Mouse (Mus musculus): ENCODE data around the gene Aff3. TPM values are rescaled to one million over a fixed set of nuclear protein-coding genes. Genes with fewer than 3 reads are reported as not detected.

The Aff3 gene
- total RNA-seq, 4 experiments from 2014 or later = 1.4 to 2.4 (median 1.7) TPM

- no peak for DNase-seq (ENCODE audit: low spot score)
These were observed 167.7 kb downstream of the Aff3 start for GRCm38 (mm10) chr1:38496886-38497528.

GRCm38 (mm10) chr1:38495284-38495683, 169.5 kb downstream of the Aff3 start:
- no peak for DNase-seq (ENCODE audit: low spot score)

- no peak for DNase-seq (ENCODE audit: low spot score)
These were observed 175.0 kb downstream of the Aff3 start for GRCm38 (mm10) chr1:38489733-38490132.

- no peak for DNase-seq (ENCODE audit: low spot score)
These were observed 176.0 kb downstream of the Aff3 start for GRCm38 (mm10) chr1:38488667-38489210.

GRCm38 (mm10) chr1:38487884-38488283, 176.9 kb downstream of the Aff3 start:
- no peak for DNase-seq (ENCODE audit: low spot score)

GRCm38 (mm10) chr1:38483191-38483590, 181.6 kb downstream of the Aff3 start:
- no peak for DNase-seq (ENCODE audit: low spot score)

- DNase-seq (ENCODE audit: low spot score) = peak; percentile 37
These were observed 186.5 kb downstream of the Aff3 start for GRCm38 (mm10) chr1:38478246-38478743.

- no peak for DNase-seq (ENCODE audit: low spot score)
These were observed 193.9 kb downstream of the Aff3 start for GRCm38 (mm10) chr1:38470817-38471216.

- DNase-seq (ENCODE audit: low spot score) = no peak
These were observed 194.6 kb downstream of the Aff3 start for GRCm38 (mm10) chr1:38470166-38470565.

- no peak for DNase-seq (ENCODE audit: low spot score)
These were observed 197.3 kb downstream of the Aff3 start for GRCm38 (mm10) chr1:38467305-38468083.

- DNase-seq (ENCODE audit: low spot score) = no peak
These were observed 208.0 kb downstream of the Aff3 start for GRCm38 (mm10) chr1:38456719-38457269.

GRCm38 (mm10) chr1:38454921-38455320, 209.8 kb downstream of the Aff3 start:
- DNase-seq (ENCODE audit: low spot score) = no peak

- DNase-seq (ENCODE audit: low spot score) = no peak
These were observed 213.4 kb downstream of the Aff3 start for GRCm38 (mm10) chr1:38451367-38451766.

GRCm38 (mm10) chr1:38450677-38451076, 214.1 kb downstream of the Aff3 start:
- DNase-seq (ENCODE audit: low spot score) = peak; percentile 44

GRCm38 (mm10) chr1:38449816-38450478, 214.8 kb downstream of the Aff3 start:
- no peak for DNase-seq (ENCODE audit: low spot score)

- no peak for DNase-seq (ENCODE audit: low spot score)
These were observed 215.9 kb downstream of the Aff3 start for GRCm38 (mm10) chr1:38448854-38449253.

GRCm38 (mm10) chr1:38447581-38447980, 217.2 kb downstream of the Aff3 start:
- no peak for DNase-seq (ENCODE audit: low spot score)

- DNase-seq (ENCODE audit: low spot score) = no peak
These were observed 218.5 kb downstream of the Aff3 start for GRCm38 (mm10) chr1:38446152-38446820.

- DNase-seq (ENCODE audit: low spot score) = no peak
These were observed 221.9 kb downstream of the Aff3 start for GRCm38 (mm10) chr1:38442887-38443286.

- DNase-seq (ENCODE audit: low spot score) = no peak
These were observed 222.3 kb downstream of the Aff3 start for GRCm38 (mm10) chr1:38442479-38442878.

GRCm38 (mm10) chr1:38441800-38442199, 223.0 kb downstream of the Aff3 start:
- no peak for DNase-seq (ENCODE audit: low spot score)

All from heart, adult 8-10 months (tissue).